Mouse (Mus musculus) spleen, adult 2 months (tissue): ENCODE measurements around the gene Bri3.

Experiments used
- CTCF ChIP-seq: fragments of 200-500 bp; IDR thresholded peaks from 2 replicates; pipeline ENCODE4 v1.5.1; 2011; ENCODE audit warnings: mild to moderate bottlenecking, inconsistent platforms; ENCODE audit not compliant: insufficient read depth, insufficient read length, insufficient replicate concordance; ENCODE audit errors: extremely low read depth
- POLR2A ChIP-seq: fragments of 200-500 bp; IDR thresholded peaks from 2 replicates; pipeline ENCODE4 v1.6.1; 2011; ENCODE audit warnings: low read depth, low read length, inconsistent platforms

DNA sequence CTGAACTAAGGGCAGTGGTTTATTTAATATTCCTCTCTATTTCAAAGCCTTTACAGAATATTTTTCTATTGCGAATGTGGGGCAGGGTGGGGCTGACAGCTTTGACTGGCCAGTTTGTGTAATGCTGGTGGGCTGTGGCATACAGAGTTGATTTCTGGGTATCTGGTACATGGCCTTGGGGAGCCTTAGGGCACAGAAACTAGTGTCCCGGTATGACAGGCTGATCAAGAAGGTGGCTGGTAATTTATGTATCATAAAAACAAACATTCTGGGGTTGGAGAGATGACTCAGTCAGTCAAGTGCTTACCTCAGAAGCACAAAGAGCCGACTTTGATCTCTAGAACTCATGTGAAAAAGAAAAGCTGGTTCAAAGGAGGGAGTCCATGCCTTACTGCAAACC lies 182.5 kb downstream of the Bri3 start:
- TF ChIP-seq CTCF: no peak
- no peak for TF ChIP-seq POLR2A
